Mouse (Mus musculus) left cerebral cortex, postnatal 4 days (tissue): Measurements from ENCODE around the gene B230217C12Rik. TPM values are rescaled to one million over a fixed set of nuclear protein-coding genes. Genes with fewer than 3 reads are reported as not detected.

Experiments
- DNase-seq: peaks from one replicate; pipeline ENCODE4 v3.0.0-alpha.2; 2022
- intact Hi-C: fragments of 180-260 bp; cut with DNase I; formaldehyde crosslinking; loops from one replicate; pipeline ENCODE4 v1.15.1; 2025
- total RNA-seq, 2 experiments: library from RNA; stranded (reverse); gene quantifications; 2 replicates each; pipeline ENCODE4 v1.2.3; 2021

B230217C12Rik gene
- total RNA-seq, result 10 to 100 TPM; 27.1 to 29.0 TPM

DNA sequence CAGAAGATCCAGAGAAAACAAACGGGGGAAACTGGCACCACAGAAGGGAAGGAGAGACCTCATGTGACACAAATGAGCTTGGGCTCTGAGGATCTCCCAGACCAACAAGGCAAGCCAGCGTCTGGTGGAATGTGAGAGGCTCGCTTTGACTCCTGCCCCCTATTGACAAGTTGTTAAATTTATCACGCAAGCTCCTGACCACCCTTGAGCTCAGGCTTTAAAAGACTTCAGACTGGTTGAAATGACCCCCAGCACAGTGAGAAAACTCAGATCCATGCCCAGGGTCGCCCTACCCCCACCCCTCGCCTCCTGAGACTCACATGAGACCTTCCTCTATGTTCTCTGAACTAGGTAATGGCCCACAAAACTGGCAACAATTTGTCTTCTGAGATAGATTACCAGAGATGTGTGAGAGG lies at the start of gene B230217C12Rik:
TSS of gene B230217C12Rik (plus strand) at position 242 of the 416 bp plus-strand sequence.
- intact Hi-C loops, result no loop called here
- DNase-seq, result no peak

DNA sequence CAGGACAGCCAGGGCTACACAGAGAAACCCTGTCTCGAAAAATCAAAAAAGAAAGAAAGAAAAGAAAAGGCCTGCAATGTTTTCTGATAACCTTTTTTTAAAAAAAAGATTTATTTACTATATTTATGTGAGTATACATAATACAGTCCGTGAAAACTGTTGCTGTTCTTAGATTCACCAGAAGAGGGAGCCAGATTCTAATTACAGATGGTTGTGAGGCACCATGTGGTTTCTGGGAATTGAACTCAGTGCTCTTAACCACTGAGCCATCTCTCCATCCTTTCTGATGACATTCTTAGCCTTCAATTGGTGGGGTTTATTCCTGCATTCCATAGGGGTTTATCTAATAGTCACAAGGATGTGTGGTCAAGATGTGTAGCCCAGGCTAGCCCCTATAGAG lies 47.4 kb upstream of the B230217C12Rik start:
- DNase-seq, result peak; percentile 9
- intact Hi-C loops, result no loop called here

DNA sequence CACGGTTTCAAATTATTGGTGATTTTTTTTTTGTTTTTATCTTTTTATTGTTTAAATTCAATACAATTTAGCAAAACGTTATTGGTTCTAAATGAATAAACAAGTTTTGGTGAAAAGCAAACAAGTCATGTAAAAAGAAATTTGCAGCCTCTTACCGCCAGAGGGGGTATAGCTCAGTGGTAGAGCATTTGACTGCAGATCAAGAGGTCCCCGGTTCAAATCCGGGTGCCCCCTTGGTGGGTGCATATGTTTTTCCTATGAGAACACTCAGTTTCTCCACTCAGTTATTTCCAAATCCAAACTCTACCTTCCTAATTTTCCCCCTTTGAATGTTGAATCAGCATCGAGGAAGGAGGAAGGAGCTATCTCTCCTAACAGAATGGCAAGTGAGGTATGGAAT lies 43.7 kb upstream of the B230217C12Rik start:
- peak; percentile 61 for DNase-seq
- intact Hi-C loops, result loop anchor here (5.0 kb wide), 1 partner anchor 190 kb away; the partner anchor contains the start of gene Plxdc1

DNA sequence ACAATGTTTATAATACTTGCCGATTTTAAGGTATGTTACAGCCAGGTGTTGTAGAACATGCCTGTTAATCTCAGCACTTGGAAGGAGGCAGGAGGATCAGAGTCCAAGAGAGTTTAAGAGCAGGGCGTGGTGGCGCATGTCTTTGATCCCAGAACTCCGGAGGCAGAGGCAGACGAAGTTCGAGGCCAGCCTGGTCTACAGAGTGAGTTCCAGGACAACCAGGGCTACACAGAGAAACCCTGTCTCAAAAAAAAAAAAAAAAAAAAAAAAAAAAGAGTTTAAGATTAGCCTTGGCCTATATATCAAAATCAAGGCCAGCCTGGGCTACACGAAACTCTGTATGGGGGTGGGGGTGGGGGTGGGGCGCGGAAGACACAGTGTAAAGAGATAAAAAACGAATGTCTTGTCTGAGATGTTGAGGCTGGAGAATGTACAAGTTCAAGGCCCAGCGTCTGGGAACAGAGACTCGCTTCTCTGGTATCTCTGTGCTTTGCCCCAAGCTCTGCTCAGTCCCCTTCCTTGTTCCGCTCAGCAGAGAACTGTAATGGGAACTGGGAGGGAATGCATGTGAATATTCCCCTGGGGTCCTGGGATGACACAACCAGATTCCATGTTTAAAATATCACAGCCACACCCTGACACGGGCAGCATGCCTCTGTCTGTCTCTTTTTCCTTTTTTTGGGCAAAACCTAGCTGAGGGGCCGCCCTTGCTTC lies 43.1 kb upstream of the B230217C12Rik start:
- DNase-seq, result no peak
- intact Hi-C loops, result loop anchor here (5.0 kb wide), 1 partner anchor 190 kb away; the partner anchor contains the start of gene Plxdc1

DNA sequence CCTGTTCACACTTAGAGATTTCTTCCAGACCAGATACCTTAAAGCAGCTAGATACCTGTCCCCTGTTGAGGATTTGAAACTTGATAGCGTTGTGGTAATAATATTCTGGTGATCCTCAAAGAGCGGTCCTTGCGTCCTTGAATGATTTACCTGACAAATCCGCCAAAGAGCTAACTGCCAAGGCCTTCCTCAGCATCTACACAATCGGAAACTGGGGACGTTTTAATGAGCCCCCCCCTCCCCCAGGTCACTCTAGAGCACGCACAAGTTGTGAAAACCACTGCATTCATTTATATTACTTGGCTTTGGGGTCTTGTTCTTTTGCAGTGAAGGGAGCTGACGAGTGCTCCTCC lies 42.5 kb upstream of the B230217C12Rik start:
- intact Hi-C loops, result loop anchor here (5.0 kb wide), 1 partner anchor 189 kb away; the partner anchor contains the start of gene Plxdc1
- no peak for DNase-seq

DNA sequence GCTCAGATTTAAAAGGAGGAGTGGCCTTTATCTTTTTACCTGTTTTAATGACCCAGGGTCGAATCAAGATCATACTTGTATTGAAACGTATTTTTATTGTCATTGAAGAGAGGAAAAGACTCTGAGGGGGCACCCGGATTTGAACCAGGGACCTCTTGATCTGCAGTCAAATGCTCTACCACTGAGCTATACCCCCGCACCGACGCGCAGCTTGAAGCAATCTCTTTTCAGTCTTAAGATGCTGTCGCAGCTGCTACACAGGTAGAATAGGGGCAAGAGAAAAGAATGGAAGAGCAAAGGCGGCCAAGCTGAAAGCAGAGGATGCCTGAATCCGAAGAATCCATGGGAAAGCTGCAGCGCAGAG lies 41.8 kb upstream of the B230217C12Rik start, which contains the start of gene Lasp1:
TSS of gene Lasp1 (plus strand) at position 219 of the 364 bp plus-strand sequence.
- DNase-seq, result peak; percentile 88
- intact Hi-C loops, result loop anchor here (5.0 kb wide), 1 partner anchor 189 kb away; the partner anchor contains the start of gene Plxdc1

DNA sequence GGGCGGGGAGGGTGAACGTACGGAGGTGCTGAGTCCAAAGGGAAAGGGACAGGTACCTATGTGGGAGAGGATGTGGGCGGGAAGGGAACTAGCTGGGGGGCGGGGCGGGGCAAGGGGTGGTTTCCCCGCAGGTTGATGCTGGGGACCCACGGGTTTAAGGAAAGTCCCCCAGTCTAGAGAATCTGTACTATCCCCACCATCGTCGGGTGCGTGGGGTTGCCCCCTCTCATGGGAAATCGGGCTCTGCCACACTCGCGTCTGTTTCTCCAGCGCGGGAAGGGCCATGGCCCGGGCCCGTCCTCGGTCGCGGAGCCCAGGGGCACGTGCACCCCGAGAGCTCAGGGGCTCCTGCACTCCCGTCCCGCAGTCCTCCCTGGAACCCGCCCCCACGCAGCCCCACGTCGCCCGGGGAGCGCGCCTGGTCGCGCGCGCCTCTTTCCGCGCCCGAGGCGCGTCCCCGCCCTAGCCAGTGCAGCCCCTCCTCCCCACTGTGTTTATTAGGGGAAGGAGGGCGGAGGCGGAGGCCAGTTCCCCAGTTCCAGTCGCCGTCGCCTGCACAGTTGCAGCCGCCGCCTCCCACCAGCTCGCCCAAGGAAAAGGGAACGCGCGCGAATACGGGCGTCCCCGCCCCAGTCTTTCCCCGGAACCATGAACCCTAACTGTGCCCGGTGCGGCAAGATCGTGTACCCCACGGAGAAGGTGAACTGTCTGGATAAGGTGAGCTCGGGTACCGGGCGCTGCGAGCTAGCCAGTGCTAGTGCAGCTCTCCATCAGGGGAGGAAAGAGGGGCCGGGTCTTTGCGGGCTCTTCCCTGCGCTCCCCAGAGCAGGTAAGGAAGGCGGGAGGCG lies 41.2 kb upstream of the B230217C12Rik start:
- intact Hi-C loops, result loop anchor here (5.0 kb wide), 1 partner anchor 188 kb away; the partner anchor contains the start of gene Plxdc1
- DNase-seq, result peak; percentile 86

DNA sequence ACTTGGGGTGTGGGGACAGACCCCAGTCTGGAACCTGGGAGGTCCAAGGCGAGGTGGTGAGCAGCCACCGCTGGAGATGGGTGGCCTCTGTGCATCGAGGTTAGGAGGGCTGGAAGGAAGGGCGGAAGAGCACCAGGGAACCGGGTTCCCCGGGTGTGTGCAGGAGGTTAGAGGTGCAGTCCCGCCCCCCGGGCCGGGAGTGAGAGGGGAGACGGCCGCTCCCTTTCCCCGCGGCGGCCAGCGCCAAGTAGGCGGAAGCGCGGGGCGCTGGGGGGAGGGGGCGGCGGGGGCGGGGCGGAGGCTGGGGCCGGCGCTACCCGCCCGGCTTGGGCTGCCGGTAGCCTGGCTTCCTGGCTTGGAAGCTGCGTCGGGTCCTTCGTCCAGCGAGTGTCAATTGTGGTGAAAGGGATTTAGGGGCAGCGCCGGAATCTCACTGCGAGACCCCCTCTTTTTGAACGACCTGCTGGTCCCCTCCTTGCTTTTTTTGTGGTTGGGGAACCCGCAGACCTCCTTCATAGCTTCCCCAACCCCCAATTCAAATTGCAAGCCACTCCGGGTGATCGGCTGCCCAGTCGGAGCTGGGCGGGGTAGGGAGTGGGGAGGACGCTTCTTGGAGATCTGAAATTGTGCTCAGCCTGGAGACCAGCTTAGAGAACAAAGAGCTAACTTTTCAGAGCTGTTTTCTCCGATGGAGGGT lies 40.4 kb upstream of the B230217C12Rik start:
- intact Hi-C loops, result loop anchor here (5.0 kb wide), 2 partner anchors 82 to 187 kb away; partner anchors contain the start of genes Fbxo47 and Plxdc1
- peak; percentile 66 for DNase-seq

DNA sequence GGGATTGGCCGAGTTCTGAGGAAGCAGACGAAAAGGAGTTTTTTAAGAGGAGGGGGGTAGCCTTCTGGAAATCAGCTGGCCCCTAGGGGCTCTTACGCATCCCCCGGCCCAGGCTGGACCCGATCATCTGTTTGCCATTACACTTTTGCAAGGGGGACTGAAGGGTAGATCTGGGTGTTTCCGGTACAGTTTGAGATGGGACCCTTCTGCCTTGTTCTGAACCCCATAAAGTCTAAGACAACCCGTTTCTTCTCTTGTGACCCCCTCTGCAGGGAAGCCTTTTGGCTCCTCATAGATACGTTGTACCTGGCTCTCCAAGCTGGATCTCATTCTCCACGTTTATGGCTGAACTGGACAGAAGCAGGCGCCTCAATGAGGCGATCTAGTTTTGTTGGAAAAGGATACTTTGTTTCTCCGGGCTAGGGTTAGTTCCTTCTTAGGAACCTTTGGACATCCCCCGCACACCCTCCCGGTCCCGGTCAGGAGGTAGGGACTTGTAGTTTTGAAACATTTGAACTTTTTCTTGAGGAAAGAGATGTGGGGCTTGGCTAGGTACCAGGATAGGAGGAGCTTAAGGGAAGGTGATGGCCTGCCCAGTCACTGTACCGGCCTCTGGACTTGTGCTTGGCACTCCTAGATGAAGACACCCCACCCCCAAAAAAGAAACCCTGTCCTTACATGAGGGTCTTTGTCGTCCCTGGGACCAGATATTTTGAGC lies 39.7 kb upstream of the B230217C12Rik start:
- intact Hi-C loops, result loop anchor here (5.0 kb wide), 1 partner anchor 81 kb away; the partner anchor contains the start of gene Fbxo47
- no peak for DNase-seq

DNA sequence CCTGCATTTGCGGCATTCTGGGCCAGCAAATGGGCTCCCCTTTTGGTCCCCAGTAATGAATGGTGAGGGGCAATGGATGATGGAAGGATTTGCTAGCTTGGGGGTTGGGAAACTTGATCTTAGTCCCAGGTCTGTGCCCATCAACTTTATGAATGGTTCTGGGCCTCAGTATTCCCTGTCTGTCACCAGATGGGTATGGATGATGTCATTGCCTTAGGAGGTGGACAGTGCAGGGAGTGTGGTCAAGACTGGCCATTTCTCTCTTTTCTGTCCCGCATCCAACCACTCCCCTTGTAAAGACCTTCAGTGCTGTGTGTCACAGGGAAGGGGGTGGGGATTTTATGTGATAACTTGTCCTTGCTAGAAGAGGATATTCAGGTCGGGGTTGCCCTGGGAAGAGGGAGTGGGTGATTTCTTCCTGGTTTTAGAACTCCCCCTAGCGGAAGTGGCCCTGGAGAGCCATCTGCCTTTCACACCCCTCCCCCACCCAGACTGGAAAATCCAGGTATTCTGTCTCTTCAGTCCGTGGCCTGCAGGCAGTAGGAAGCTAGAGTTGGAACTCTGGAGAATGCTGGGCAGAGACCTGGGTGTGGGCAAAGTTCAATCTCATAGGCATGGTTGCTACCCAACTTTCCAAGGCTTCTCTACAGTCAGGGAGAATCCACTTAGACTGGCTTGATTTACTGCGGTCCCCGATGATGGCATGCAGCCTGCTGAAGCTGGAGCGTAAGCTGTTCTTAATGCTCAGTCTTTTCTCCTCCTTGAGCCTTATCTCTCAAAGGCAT lies 39.0 kb upstream of the B230217C12Rik start:
- DNase-seq, result peak; percentile 56
- intact Hi-C loops, result loop anchor here (5.0 kb wide), 1 partner anchor 81 kb away; the partner anchor contains the start of gene Fbxo47

DNA sequence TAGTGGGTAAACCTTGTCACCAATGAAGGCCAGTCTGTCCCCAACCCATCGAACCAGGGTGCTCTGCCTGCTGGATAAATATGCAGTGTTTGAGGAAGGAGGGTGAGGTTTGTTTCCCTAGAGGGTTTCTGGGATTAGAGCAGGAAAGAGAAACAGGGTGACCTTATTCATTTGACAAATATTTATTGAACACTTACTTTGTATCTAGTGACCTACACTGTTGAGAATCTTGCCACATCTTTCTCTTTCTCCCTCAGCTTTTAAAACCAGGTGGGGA lies 38.4 kb upstream of the B230217C12Rik start:
- intact Hi-C loops, result loop anchor here (5.0 kb wide), 1 partner anchor 80 kb away; the partner anchor contains the start of gene Fbxo47
- DNase-seq, result no peak

DNA sequence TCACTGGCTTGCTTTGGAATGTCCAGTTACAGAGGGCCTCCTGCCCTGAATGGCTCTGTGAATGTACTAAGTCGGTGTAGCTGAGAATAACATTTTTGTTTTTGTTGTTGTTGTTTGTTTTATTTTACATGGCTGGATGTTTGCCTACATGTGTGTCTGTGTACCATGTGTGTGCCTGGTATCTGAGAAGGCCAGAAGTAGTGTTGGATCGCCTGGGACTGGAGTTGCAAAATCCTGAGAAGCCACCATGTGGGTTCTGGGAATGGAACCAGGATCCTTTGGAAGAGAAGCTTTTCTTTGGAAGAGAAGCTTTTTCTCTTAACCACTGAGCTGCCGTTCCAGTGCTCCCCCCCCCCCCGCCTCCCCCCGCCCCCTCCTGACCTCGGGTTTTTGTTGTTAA lies 38.1 kb upstream of the B230217C12Rik start:
- intact Hi-C loops, result loop anchor here (5.0 kb wide), 1 partner anchor 80 kb away; the partner anchor contains the start of gene Fbxo47

DNA sequence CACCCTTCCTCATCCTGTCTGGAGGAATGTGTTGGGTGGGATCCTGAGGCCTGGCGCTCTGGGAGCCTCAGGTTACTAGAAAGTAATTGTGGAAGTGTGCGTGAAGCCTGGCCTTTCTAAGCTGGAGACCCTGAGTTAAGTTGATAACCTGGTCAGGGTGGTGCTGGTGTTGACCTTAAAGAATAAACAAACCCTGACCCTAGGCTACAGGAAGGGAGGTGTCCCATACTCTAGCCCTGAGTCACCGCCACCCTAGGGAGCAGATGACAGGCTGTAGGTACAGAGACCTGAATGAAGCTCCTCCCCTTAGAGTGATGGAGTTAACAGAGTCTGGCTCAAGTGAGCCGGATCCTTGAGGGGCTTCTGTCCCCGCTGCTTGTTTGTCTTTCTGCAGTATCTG lies 36.7 kb upstream of the B230217C12Rik start:
- intact Hi-C loops, result loop anchor here (5.0 kb wide), 1 partner anchor 78 kb away; the partner anchor contains the start of gene Fbxo47
- DNase-seq, result no peak

More for the DNA sequence above, 38.1 kb upstream of the B230217C12Rik start:
- no peak for DNase-seq

DNA sequence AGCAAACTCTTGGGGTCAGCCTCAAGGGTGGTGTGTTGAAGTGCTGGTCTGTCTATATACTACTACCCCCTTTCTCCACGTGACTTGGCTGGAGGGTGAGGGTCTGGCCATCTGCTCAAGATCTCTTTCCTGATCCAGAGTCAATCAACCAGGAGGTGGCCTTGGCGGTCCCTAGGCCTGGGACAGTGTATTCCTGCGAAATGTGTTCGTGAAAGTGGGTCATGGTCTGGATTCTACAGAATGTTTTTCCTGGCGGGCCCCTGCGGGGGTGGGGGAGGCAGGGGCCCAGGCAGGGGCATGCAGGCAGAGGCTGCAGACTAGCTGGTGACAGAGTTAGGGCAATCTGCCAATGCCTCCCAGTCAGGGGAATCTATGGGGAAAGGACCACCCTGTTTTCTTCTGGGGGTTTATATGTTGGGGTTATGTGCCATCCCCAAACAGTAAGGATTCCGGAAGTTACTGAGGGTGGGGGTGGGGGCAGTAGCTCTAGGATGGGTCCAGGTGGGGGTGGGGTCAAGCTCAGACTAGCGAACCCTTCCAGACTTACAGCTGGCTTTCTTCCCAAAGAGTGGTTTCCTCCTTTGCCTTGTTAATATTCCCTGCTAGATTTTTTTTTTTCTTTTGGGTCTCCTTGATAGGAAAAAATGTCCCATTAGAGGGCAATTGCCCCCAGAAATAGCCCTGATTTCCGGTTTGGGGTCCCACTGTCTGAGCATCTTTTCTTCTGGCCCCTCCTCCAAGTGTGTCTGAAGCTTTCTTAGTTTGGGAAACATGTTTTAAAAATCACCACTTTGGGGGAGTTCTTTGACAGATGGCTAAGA lies 35.5 kb upstream of the B230217C12Rik start:
- DNase-seq, result peak; percentile 72
- intact Hi-C loops, result loop anchor here (5.0 kb wide), 1 partner anchor 77 kb away; the partner anchor contains the start of gene Fbxo47

DNA sequence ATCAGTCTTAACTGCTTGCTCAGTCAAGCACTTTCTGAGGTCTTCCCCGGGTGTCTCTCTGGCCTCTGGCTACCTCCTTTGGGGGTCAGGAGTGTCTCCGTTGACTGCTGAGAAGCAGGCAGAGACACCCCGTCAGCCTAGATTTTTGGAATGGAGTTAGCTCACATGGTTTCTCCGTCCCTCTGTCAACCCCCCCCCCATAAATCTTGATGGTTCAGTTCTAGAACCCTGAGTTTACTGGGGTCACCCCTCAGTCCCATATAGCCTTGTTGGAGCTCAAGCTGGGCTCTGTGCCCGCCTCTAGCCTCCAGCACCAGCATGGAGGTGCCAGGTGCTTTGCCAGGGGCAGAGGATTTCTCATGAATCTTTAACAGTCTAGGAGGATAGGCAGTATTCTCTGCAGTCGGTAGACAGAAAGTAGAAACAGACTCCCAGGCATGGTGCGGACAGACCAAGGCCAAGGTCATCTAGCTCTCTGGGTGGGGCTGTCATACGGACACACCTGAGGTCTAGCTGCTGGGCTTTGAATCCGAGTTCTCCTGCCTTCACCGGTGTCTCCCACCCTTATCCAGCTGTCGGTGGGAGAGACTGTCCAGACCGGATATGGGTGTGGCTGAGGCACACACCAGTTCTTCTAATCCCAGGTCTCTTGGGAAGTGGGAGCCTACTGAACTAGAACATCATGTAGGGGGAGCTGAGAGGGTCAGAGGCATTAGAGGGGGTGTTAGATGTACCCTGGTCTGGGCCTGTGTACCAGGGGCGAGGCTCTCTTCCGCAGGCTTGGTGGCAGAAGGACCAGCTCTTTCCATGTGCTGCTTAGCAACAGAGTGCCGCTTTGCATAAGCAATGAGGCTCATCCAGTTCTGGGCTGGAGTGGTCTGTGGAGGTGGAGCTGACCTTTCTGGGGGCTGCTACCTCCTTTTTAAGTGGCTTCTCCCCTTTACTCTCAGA lies 34.6 kb upstream of the B230217C12Rik start:
- DNase-seq, result peak; percentile 57
- intact Hi-C loops, result no loop called here

DNA sequence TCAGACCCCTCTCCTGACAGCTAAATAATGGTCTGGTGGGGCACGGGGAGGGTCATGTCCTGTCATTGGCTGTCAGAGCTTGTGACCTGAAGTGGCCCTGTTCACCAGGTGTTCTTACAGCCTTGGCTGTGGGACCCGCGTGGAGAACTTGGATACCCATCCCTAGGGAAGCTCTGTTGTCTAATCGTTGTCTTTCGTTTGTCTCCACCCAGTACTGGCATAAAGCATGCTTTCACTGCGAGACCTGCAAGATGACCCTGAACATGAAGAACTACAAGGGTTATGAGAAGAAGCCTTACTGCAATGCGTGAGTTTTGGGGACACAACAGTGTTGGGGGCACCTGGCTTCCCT lies 34.0 kb upstream of the B230217C12Rik start:
- no peak for DNase-seq

DNA sequence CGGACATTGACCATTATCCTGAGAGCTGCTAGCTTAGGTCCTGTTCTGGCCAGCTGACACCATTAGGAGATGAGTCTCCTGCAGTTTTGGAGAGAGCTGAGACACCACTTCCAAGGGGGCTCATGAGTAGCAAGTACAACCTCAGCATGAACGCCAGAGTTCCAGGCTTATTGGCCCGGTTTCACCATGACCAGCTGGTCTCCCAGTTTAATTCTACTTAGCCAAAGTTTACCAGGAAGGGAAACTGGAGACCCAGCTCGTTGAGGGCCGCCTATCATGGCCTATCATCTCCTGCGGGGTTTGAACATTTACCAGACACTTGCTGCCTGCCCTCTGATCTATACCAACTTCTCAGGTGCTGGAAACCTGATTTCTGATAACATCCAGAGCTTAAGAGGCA lies 33.0 kb upstream of the B230217C12Rik start:
- intact Hi-C loops, result no loop called here
- no peak for DNase-seq

More for the DNA sequence above, 34.0 kb upstream of the B230217C12Rik start:
- intact Hi-C loops, result no loop called here
